ENCODE assay signal across 16 mouse cellular contexts in genomic region chr12:108914198-108914597, GRCm38 (mm10). TPM values are rescaled to one million over a fixed set of nuclear protein-coding genes. Genes with fewer than 3 reads are reported as not detected.
DNase-seq lines count a peak whose midpoint lies in the region; ATAC-seq lines count a peak whose summit lies in the region.
"Had no signal": no experiment of that assay in that cellular context is flagged by ENCODE, and none has a peak within 500 bp of the region (broad histone marks: within the 10 kb centered on the region; RNA-seq: fewer than 3 reads in every experiment).

No protein-coding gene starts in this region.

- H3K4me2 ChIP-seq in kidney, embryonic 15.5 days = no peak overlapping the region
- peak overlapping the region; percentile 22; the same call in 1 of the 2 replicates for H3K4me2 ChIP-seq in limb, embryonic 11.5 days (ENCODE audit: low read depth, severe bottlenecking)
- H3K4me2 ChIP-seq: heart, embryonic 12.5 days; lung, embryonic 15.5 days had no signal

- no peak overlapping the region for H3K9ac ChIP-seq in kidney, embryonic 15.5 days
- 0 out of 2 replicates have a peak overlapping the region, but pooled peaks have one; percentile 23 for H3K9ac ChIP-seq in limb, embryonic 11.5 days (ENCODE audit: low read length)
- H3K9ac ChIP-seq: lung, embryonic 15.5 days had no signal

- H3K27ac ChIP-seq in kidney, embryonic 15.5 days = peak overlapping the region; percentile 67; the same call in 1 of the 2 replicates
- peak overlapping the region; percentile 75 for H3K27ac ChIP-seq in limb, embryonic 11.5 days (replicated peaks; ENCODE audit: low read depth, low read length)
- H3K27ac ChIP-seq: lung, embryonic 15.5 days had no signal

- no peaks in the 10 kb centered on the region for H3K27me3 ChIP-seq in kidney, embryonic 15.5 days
- no peaks in the 10 kb centered on the region for H3K27me3 ChIP-seq in limb, embryonic 11.5 days (ENCODE audit: control insufficient read depth, insufficient read depth, low read length)
- H3K27me3 ChIP-seq: heart, embryonic 12.5 days; lung, embryonic 15.5 days had no signal

- no peaks in the 10 kb centered on the region for H3K9me3 ChIP-seq in kidney, embryonic 15.5 days (replicated peaks)
- H3K9me3 ChIP-seq in limb, embryonic 11.5 days (ENCODE audit: control insufficient read depth, low read length) = no peaks in the 10 kb centered on the region
- H3K9me3 ChIP-seq: heart, embryonic 12.5 days; lung, embryonic 15.5 days had no signal

- 51% methylated on average over 3 of the region's 3 CpGs for WGBS in kidney, embryonic 15.5 days
- WGBS in limb, embryonic 11.5 days = 45% methylated on average over 3 of the region's 3 CpGs

- no peaks in the 10 kb centered on the region for H3K36me3 ChIP-seq in kidney, embryonic 15.5 days
- no peaks in the 10 kb centered on the region; the same call in 1 of the 2 replicates for H3K36me3 ChIP-seq in limb, embryonic 11.5 days (ENCODE audit: control insufficient read depth, insufficient read depth, low read length)
- H3K36me3 ChIP-seq: heart, embryonic 12.5 days; lung, embryonic 15.5 days had no signal

- no peak for DNase-seq in kidney, postnatal 25 days
- peak; percentile 73 for DNase-seq in 3T3-L1 (ENCODE audit: low read depth, low spot score)
- DNase-seq in Muller cell, postnatal 12 days (ENCODE audit: inconsistent ontology term) = peak; percentile 38
- DNase-seq in limb, embryonic 11.5 days (ENCODE audit: low spot score) = no peak
- DNase-seq in T-cell, adult 2 months (ENCODE audit: low spot score) = no peak
- no peak for DNase-seq in gastrocnemius, adult 8-10 months (ENCODE audit: low spot score in 2 of 2)
- DNase-seq: adrenal gland, postnatal 10 days; cerebellum, adult 8-10 months; gastrocnemius, postnatal 36 days; heart, postnatal 4 days; kidney, adult 2 months; liver had no signal

- peaks cover 61% of the 10 kb centered on the region for H3K4me1 ChIP-seq in kidney, embryonic 15.5 days
- peaks cover 50% of the 10 kb centered on the region for H3K4me1 ChIP-seq in limb, embryonic 11.5 days (ENCODE audit: control insufficient read depth, insufficient read depth, low read length)
- H3K4me1 ChIP-seq: heart, embryonic 12.5 days had no signal

- no peak for ATAC-seq in kidney, embryonic 15.5 days (replicated peaks; ENCODE audit: low FRiP score)
- ATAC-seq in limb, embryonic 11.5 days (ENCODE audit: insufficient number of reproducible peaks, low FRiP score, low TSS enrichment, low read depth) = no peak
- no peak for ATAC-seq in erythroblast, adult 5-6 weeks (replicated peaks; ENCODE audit: low FRiP score, poor library complexity, severe bottlenecking)

- H3K4me3 ChIP-seq in kidney, embryonic 15.5 days (replicated peaks) = no peak overlapping the region
- no peak overlapping the region for H3K4me3 ChIP-seq in limb, embryonic 11.5 days (ENCODE audit: low read depth, low read length)
- H3K4me3 ChIP-seq: heart, embryonic 12.5 days; lung, embryonic 15.5 days had no signal

RNA-seq across cellular contexts. Expression of gene Wars, which starts 20.2 kb away (rescaled TPM):
- 91.4 and 96.7 TPM in 2 replicates for polyA plus RNA-seq in kidney, embryonic 15.5 days (2015; fragmentation: Nextera tagmentation; extraction: Ambion mirVana)
- 117 and 123 TPM in 2 replicates for polyA plus RNA-seq in limb, embryonic 11.5 days (2014; fragmentation: Nextera tagmentation; extraction: Ambion mirVana)
- 8.2 and 9.4 TPM in 2 replicates for total RNA-seq in erythroblast, adult 5-6 weeks (2015; ENCODE audit: low replicate concordance)
- 8.2 and 8.9 TPM in 2 replicates for total RNA-seq in erythroblast, adult 5-6 weeks (2017; ENCODE audit: low replicate concordance)
- 10 to 100 TPM; 26.4 to 28.7 (median 28.0) TPM for total RNA-seq in gastrocnemius, adult 8-10 months (2022)

RNA-seq across cellular contexts. Expression of gene Wdr25, which starts 20.8 kb away (rescaled TPM):
- 9.4 and 11.7 TPM in 2 replicates for polyA plus RNA-seq in kidney, embryonic 15.5 days (2015; fragmentation: Nextera tagmentation; extraction: Ambion mirVana)
- polyA plus RNA-seq in limb, embryonic 11.5 days (2014; fragmentation: Nextera tagmentation; extraction: Ambion mirVana) = 4.9 and 7.0 TPM in 2 replicates
- not detected in 2 replicates for total RNA-seq in erythroblast, adult 5-6 weeks (2015; ENCODE audit: low replicate concordance)
- total RNA-seq in erythroblast, adult 5-6 weeks (2017; ENCODE audit: low replicate concordance) = 1.4 and 6.4 TPM in 2 replicates
- 1 to 10 TPM; 3.7 to 4.8 (median 4.6) TPM for total RNA-seq in gastrocnemius, adult 8-10 months (2022)

Comparison
In these comparisons a context has a peak if more than half of its experiments do, and no peak if none do; other contexts are left out.
1. DNase-seq: peak in 3T3-L1 (single experiment) and Muller cell, postnatal 12 days (single experiment); none in kidney, postnatal 25 days (0 of 2), limb, embryonic 11.5 days (single experiment), T-cell, adult 2 months (single experiment) and gastrocnemius, adult 8-10 months (0 of 2).